Mouse (Mus musculus): ENCODE results near the gene Bglap2.
"Not testable (repeated sequence)": the region's sequence is repeated elsewhere in the genome, so short reads cannot be mapped to it uniquely, and the experiment has no call there.

The Bglap2 gene

GRCm38 (mm10) chr3:88393776-88394375 lies 15.4 kb upstream of the Bglap2 start:
- no peak for DNase-seq (ENCODE audit: low spot score in 2 of 2)

- DNase-seq (ENCODE audit: low spot score in 2 of 2): no peak
Measured at GRCm38 (mm10) chr3:88384364-88384763, 5.9 kb upstream of the Bglap2 start, which contains the start of gene Bglap. Gene Bglap, minus strand, starts transcription at chr3:88384464.

DNA sequence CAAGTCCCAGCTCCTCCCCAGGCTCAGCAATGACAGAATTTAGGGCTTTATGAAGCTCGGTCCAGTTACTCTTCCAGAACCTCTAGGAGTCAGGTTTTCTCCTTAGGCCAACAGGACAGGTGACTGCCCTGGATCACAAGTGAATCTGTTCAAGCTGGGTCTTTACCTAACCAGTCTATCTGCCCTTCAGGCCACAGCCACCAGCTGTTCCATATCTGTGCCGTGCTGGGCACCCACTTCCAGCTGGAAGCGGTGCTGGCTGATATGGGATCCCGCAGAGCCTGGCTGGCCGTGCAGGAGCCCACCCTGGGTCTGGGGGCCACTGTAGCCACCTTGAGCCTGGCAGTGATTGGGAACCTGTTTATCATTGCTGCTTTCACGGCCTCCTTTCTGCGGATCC lies 3.9 kb upstream of the Bglap2 start:
- not testable (repeated sequence) for DNase-seq (ENCODE audit: low spot score in 2 of 2)

DNA sequence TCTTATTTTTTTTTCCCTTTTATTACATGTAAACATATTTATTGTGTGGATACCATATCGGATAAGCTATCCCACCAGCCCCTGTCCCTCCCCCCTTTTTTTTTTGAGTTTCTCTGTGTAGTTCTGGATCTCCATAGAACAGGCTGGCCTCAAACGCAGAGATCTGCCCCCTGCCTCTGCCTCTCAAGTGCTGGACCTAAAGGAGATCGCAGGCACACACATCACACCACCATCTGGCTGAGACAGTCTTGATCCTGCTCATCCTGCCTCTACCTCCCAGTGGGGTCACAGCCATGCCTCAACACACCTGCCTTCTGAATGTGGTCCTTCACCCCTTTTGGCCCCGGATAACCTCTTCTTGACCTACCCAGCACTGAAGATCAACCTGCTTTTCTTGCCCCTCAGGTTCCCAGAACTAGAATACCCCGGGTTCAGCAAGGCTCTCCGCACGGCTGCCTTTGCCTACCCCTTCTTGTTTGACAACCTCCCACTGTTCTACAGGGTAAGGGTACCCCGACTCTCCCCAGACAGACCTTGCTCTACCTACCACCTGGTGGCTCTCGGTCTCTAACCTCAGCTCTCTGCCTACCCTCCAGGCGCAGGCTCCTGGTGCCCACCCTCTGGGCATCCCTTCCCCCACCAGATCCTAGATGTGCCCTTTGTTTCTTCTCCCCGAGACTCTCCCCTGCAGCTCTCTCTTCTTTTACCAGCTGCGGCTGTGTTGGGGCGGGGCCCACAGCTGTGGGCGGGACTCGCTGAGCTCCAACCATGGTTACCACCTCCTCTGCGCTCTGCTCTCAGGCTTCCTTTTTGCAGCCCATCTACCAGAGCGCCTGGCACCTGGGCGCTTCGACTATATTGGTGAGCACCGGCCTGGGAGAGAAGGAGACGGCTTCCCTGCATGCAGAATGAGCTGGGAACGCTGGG lies 3.2 kb upstream of the Bglap2 start:
- peak; percentile 48 to 52 for DNase-seq (ENCODE audit: low spot score in 2 of 2)

GRCm38 (mm10) chr3:88376644-88377043 lies 1.9 kb downstream of the Bglap2 start:
- not testable (repeated sequence) for DNase-seq (ENCODE audit: low spot score in 2 of 2)

DNA sequence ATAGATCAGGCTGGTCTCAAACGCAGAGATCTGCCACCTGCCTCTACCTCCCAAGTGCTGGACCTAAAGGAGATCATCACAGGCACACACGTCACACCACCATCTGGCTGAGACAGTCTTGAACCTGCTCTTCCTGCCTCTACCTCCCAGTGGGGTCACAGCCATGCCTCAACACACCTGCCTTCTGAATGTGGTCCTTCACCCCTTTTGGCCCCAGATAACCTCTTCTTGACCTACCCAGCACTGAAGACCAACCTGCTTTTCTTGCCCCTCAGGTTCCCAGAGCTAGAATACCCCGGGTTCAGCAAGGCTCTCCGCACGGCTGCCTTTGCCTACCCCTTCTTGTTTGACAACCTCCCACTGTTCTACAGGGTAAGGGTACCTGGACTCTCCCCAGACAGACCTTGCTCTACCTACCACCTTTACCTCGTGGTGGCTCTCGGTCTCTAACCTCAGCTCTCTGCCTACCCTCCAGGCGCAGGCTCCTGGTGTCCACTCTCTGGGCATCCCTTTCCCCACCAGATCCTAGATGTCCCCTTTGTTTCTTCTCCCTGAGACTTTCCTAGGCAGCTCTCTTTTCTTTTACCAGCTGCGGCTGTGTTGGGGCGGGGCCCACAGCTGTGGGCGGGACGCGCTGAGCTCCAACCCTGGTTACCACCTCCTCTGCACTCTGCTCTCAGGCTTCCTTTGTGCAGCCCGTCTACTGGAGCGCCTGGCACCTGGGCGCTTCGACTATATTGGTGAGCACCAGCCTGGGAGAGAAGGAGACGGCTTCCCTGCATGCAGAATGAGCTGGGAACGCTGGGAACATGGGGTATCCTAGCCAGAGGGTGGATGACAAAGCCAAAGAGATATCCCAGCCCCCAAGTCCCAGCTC lies 2.5 kb downstream of the Bglap2 start:
- not testable (repeated sequence) for DNase-seq (ENCODE audit: low spot score in 2 of 2)

DNA sequence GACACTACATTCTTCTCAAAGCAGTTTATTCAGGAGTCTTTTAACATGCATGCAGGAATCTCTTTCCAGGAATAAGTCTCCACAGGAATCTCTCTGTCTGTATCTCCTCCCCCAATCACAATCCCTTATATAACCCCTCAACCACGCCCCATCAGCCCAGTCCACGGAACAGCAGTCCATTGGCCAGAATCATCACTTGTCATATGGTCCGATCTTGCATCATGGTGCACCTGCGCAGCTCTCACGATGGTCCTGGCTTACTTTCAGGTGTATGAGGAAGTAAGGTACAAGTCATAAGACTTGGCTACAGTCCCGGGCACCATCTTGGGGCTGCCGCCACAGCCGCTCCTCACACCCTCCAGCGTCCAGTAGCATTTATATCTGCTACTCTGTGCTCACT lies 5.9 kb downstream of the Bglap2 start, which contains the start of gene Bglap3:
Bglap3 (minus strand) TSS at position 101 of the 400 bp plus-strand sequence.
- not testable (repeated sequence) for DNase-seq (ENCODE audit: low spot score in 2 of 2)

DNA sequence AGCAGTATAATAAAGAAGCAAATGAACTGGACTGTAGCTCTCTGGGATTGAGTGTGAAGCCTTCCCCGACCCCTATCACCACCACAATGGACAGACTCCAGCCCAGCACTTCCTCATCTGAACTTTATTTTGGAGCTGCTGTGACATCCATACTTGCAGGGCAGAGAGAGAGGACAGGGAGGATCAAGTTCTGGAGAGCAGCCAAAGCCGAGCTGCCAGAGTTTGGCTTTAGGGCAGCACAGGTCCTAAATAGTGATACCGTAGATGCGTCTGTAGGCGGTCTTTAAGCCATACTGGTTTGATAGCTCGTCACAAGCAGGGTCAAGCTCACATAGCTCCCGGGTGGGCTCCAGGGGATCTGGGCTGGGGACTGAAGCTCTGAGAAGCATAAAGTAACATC lies 10.0 kb downstream of the Bglap2 start:
- not testable (repeated sequence) for DNase-seq (ENCODE audit: low spot score in 2 of 2)

- not testable (repeated sequence) for DNase-seq (ENCODE audit: low spot score in 2 of 2)
Measured at GRCm38 (mm10) chr3:88367517-88367916, 11.0 kb downstream of the Bglap2 start.

GRCm38 (mm10) chr3:88366830-88367428 lies 11.6 kb downstream of the Bglap2 start:
- DNase-seq (ENCODE audit: low spot score in 2 of 2): peak; percentile 63 to 72

DNA sequence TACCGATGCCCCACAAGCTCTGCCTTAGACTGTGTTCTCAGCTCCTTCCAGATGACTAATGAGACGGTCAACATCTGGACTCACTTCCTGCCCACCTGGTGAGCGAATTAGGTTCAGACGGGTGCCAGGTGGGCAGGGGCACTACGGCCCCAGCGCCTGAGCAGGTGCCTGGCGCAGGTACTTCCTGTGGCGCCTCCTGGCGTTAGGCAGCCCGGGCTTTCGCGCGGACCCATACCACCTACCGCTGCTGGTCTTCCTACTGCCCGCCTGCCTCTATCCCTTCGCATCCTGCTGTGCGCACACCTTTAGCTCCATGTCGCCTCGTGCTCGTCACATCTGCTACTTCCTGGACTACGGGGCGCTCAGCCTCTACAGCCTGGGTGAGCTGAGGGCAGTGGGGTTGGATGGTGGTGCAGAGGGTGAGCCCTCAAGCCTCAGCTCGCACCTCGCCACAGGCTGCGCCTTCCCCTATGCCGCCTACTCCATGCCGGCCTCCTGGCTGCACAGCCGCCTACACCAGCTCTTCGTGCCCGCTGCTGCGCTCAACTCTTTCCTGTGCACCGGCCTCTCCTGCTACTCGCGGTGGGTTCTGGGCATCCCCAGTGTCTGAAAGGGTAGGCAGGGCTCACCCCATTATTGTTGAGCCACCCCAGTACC lies 12.7 kb downstream of the Bglap2 start:
- DNase-seq (ENCODE audit: low spot score in 2 of 2): no peak

DNA sequence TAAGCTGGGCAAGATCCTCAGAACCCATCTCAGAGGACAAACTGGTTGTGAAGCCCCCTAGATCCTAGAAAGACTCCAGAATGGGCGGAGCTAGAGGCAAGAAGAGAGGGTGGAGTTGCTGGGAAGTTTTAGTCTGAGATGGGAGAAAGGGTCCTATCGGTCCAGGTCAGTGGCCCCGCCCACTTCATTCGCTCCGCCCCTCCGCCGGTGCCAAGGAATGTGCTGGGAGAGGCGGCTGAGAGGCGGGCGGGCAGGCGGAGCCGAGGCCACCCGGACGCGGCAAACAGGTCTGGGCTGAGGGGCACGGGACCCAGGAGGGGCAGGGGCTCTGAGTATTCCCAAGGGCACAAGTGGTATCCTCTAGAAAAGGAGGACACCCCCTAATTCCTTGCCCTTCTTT lies 14.2 kb downstream of the Bglap2 start, which contains the start of gene Paqr6:
Paqr6 (plus strand) TSS at position 248 of the 400 bp plus-strand sequence.
- peak; percentile 51 to 64 for DNase-seq (ENCODE audit: low spot score in 2 of 2)

DNA sequence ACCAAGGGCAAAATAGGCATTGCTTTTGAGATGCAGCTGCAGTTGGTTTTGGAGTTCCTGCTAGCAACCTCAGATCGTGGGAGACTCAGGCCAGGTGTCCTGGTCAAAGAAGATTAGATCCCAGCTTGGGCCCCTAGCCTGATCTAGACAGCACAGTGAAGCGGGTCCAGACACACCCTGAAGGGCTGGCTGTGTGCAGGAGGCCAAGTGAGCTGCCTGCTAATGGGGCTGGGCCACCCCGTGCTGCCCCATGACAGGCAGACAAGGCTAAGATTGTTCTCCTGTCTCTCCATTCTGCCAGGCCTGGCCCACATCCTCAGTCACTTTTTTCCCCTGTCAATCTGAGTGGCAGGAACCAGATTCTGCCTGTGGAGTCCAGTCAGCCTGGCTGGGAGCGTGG lies 14.8 kb downstream of the Bglap2 start:
- DNase-seq (ENCODE audit: low spot score in 2 of 2): peak; percentile 29 to 57

DNA sequence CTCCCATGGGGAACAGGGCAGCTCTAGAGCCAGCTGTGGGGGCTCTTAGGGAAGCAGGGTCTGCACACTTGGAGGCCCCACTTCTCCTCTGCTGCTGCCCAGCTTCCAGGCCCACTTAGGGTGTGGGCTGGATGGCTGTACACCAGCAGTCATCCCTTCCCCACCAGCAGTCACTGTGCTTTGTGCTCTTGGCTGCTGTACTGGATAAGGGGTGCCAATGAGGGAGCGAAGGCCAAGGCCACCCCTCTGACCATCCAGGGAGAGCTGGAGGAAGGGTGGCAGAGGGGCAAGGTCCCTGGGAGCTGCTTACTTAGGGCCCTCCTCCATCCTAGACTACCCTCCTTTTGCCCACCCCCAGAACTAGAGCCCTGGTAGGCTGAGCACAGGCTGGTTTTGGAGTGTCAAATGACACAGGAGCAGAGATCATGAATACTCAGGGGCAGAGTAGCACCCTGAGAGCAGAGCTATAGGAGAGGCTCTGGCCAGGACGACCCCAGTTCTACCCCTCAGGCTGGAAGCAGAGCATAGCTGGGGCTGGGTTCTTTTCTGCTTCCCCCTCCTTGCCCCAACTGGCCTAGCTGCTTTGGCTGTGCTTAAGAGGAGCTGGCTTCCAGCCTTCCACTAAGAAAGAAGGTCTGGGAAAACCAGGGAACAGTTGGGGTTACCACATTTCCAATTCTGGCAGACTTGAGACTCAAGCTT lies 16.7 kb downstream of the Bglap2 start:
- no peak for DNase-seq (ENCODE audit: low spot score in 2 of 2)

- no peak for DNase-seq (ENCODE audit: low spot score in 2 of 2)
Measured at GRCm38 (mm10) chr3:88361096-88361495, 17.4 kb downstream of the Bglap2 start.

DNA sequence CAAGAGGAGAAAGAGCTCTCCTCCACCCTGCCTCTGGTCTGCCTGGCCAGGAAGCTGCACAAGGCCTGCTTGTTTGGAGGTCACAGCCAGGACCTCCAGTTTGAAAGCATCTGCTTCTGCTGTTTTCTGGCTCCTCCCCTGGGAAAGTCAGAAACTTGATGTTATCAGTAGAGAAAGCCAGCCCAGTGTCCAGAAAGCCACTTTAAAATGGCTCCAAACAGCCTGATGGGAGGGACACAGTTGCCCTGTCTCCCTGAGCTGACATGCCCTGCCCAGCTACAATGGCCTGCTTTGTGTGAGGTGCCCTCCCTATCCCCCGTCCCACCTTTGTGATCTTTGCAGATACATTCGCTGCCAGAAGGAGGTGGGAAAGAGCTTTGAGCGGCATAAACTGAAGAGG lies 18.5 kb downstream of the Bglap2 start:
- no peak for DNase-seq (ENCODE audit: low spot score in 2 of 2)

GRCm38 (mm10) chr3:88359584-88359983 lies 18.9 kb downstream of the Bglap2 start:
- DNase-seq (ENCODE audit: low spot score in 2 of 2): no peak

GRCm38 (mm10) chr3:88354396-88355165 lies 23.9 kb downstream of the Bglap2 start:
- no peak for DNase-seq (ENCODE audit: low spot score in 2 of 2)

GRCm38 (mm10) chr3:88352907-88353306 lies 25.6 kb downstream of the Bglap2 start:
- no peak for DNase-seq (ENCODE audit: low spot score in 2 of 2)

All from spleen, postnatal 36 days (tissue).